Mouse (Mus musculus) G1E (cell line): Measurements from ENCODE around the gene Esf1. TPM values are rescaled to one million over a fixed set of nuclear protein-coding genes. Genes with fewer than 3 reads are reported as not detected.

ENCODE experiments used
- ATAC-seq: 2 replicates; pipeline ENCODE4 v1.8.0; 2016; ENCODE audit warnings: mild to moderate bottlenecking; ENCODE audit not compliant: insufficient number of reproducible peaks, poor library complexity, low FRiP score, severe bottlenecking; ENCODE audit errors: extremely low read depth
- DNase-seq: peaks from one replicate; pipeline ENCODE4 v3.0.0; 2012; ENCODE audit warnings: low spot score
- H3K27me3 ChIP-seq: 2 replicates; pipeline ENCODE4 v1.6.1; 2012; ENCODE audit warnings: mild to moderate bottlenecking, low read length, inconsistent platforms; ENCODE audit not compliant: insufficient read depth
- H3K36me3 ChIP-seq: replicated peaks from 2 replicates; pipeline ENCODE3; 2012; ENCODE audit warnings: mild to moderate bottlenecking, inconsistent platforms
- H3K4me1 ChIP-seq: 2 replicates; pipeline ENCODE4 v1.6.1; 2012; ENCODE audit warnings: low read depth, low read length, inconsistent platforms, mixed read lengths; ENCODE audit not compliant: insufficient read depth
- H3K4me3 ChIP-seq: 2 replicates; pipeline ENCODE4 v1.5.1; 2012; ENCODE audit warnings: low read depth, mild to moderate bottlenecking, inconsistent platforms, low read length, moderate library complexity, mixed read lengths
- H3K9me3 ChIP-seq: replicated peaks from 2 replicates; pipeline ENCODE4 v1.6.1; 2012; ENCODE audit warnings: inconsistent platforms
- CTCF ChIP-seq: IDR thresholded peaks from 2 replicates; pipeline ENCODE4 v1.5.1; 2012; ENCODE audit warnings: low read depth, low read length, inconsistent platforms, mixed read lengths
- GATA1 ChIP-seq: IDR thresholded peaks from 2 replicates; pipeline ENCODE4 v1.6.1; 2012; ENCODE audit warnings: borderline replicate concordance, low read length, inconsistent platforms, mixed read lengths
- GATA2 ChIP-seq: IDR thresholded peaks from 2 replicates; pipeline ENCODE4 v1.6.1; 2012; ENCODE audit warnings: low read depth, low read length, inconsistent platforms, borderline replicate concordance
- POLR2AphosphoS5 ChIP-seq: IDR thresholded peaks from 2 replicates; pipeline ENCODE4 v1.6.1; 2012; ENCODE audit warnings: low read depth, low read length, inconsistent platforms; ENCODE audit not compliant: insufficient replicate concordance
- TAL1 ChIP-seq: conservative IDR thresholded peaks from 2 replicates; pipeline ENCODE4 v1.6.1; 2012; ENCODE audit warnings: low read depth, low read length, inconsistent platforms, mixed read lengths
- polyA plus RNA-seq: library from polyadenylated mRNA; stranded (reverse); fragments of >175 nt; gene quantifications from 2 replicates; pipeline ENCODE4 v1.2.3, GENCODE M21; 2012
- total RNA-seq, 2 experiments: library from RNA; stranded (forward) in 1 of 2; stranded (reverse) in 1 of 2; fragments of 200-1000 nt in 1 of 2; fragments of >200 nt in 1 of 2; fragmentation: Nextera tagmentation in 1 of 2; gene quantifications; 2 replicates each; pipeline ENCODE4 v1.2.3; 2014 to 2017

The Esf1 gene
- total and polyA plus RNA-seq, 3 experiments = 3.6 to 75.6 (median 64.3) TPM

DNA sequence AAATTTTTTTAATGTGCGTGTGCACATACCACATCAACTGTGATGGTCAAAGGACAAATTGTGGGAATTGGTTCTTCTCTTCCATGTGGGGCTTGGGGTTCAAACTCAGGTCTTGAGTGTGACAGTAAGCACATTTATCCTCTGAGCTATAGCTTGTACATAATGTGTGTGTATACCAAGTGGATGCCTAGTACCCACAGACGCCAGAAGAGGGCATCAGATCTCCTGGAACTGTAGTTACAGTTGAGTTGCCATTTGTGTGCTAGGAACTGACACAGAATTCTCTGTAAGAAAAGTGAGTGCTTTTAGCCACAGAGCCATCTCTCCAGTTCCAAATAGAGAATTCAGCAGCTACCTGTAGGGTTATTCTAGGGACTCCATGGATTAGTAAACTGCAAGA lies 44.8 kb downstream of the Esf1 start:
- Histone ChIP-seq H3K36me3 (peaks cover 87% of the 10 kb centered on the region), H3K27me3 (no peaks in the 10 kb centered on the region), H3K4me1 (no peaks in the 10 kb centered on the region), H3K4me3 (no peak overlapping the region), H3K9me3 (no peaks in the 10 kb centered on the region)
- no peak for ATAC-seq
- TF ChIP-seq GATA2 (no peak), GATA1 (no peak), CTCF (no peak), TAL1 (no peak), POLR2AphosphoS5 (no peak)
- no peak for DNase-seq

DNA sequence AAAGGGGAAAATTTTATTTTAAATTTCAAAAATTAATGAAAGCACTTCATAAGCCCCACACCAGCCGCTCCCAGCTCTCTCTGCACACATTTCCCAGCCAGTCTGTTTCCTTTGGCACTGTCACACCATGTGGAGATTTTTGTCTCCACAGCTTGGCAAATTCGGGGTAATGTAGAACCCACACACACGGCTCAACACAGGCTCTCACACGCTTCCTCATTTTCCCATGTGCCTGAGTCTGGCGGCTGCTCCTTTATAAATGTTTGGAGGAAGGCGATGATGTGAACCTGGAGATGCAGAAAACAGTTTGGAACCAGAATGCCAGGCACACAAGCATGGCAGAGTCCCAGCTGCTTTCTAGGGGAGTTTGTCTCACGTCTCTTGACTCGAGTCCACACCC lies 56.5 kb downstream of the Esf1 start:
- no peak for ATAC-seq

DNA sequence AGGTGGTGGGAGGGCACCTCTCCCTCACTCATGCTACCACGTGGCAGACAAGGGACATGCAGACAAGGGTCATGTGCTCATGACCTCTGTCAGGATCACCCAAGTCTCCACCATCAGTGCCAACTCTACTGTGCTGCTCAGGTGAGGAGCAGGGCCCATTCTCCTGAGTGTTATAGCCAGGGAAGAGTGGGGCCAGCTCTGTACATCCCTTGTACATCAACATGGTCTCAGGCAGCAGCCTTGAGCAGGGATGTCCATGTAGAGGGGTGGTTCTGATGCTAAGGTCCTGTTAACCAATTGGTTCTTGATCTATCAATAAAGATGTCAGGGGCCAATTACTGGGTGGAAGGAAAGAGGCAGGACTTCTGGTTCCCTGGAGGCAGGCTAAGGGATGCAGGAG lies 61.4 kb downstream of the Esf1 start:
- no peak for TF ChIP-seq TAL1
- TF ChIP-seq GATA1 = no peak
- no peak for TF ChIP-seq GATA2
- TF ChIP-seq CTCF = no peak
- ATAC-seq (no peak), DNase-seq (no peak)
- peaks cover 3% of the 10 kb centered on the region for H3K27me3 ChIP-seq
- no peak overlapping the region for H3K4me3 ChIP-seq
- H3K36me3 ChIP-seq = no peaks in the 10 kb centered on the region
- H3K9me3 ChIP-seq = no peaks in the 10 kb centered on the region
- H3K4me1 ChIP-seq = peaks cover 19% of the 10 kb centered on the region

More for the DNA sequence above, 56.5 kb downstream of the Esf1 start:
- peaks cover 3% of the 10 kb centered on the region for H3K27me3 ChIP-seq
- H3K36me3 ChIP-seq = no peaks in the 10 kb centered on the region
- H3K9me3 ChIP-seq = no peaks in the 10 kb centered on the region
- no peak for TF ChIP-seq GATA2
- H3K4me1 ChIP-seq = peaks cover 7% of the 10 kb centered on the region; the same call in 1 of the 2 replicates
- no peak overlapping the region for H3K4me3 ChIP-seq
- no peak for DNase-seq

DNA sequence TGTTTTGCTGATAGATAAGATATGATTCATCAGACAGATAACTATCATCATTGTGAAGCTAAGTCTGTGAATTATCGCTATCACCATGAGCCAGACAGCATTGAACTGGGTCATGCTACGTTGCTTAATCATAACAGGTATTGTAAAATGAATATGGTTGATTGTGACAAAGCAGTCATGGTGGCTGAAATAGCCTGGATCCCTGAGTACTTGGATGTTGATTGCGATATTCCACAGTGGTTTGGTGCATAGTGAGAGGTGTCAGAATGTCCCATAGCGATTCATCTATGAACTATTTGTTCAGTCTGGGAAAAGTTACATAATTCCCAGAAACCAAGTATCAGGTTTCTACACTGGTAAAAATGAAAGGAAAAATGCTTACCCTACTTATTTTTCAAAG lies 62.7 kb downstream of the Esf1 start:
- no peak overlapping the region for H3K4me3 ChIP-seq
- no peak for TF ChIP-seq CTCF
- no peak for TF ChIP-seq GATA2
- no peak for TF ChIP-seq POLR2AphosphoS5
- no peak for TF ChIP-seq GATA1
- TF ChIP-seq TAL1 = no peak
- peak; percentile 52; the same call in 1 of the 2 replicates for ATAC-seq
- no peak for DNase-seq
- no peaks in the 10 kb centered on the region for H3K36me3 ChIP-seq
- H3K9me3 ChIP-seq = no peaks in the 10 kb centered on the region
- peaks cover 9% of the 10 kb centered on the region for H3K27me3 ChIP-seq
- peaks cover 19% of the 10 kb centered on the region for H3K4me1 ChIP-seq

DNA sequence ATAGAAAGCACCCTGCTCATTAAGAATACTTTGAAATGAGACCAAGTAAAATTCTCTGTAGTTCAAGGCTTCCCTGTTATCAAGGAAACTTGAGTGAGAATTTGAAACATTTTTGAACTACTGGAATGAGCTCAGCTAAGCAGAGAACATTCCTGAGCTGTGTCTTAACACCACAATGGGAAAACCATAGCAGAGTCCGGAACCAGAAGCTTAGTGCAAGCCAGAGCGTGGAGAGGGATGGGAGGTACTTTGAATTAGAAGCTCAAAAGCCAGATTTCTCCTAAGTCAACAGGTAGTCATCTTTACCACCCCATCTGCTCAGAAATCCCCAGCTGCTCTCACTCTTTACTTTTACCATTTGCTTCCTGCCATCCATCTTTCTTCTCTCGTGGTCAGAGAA lies 65.4 kb downstream of the Esf1 start:
- Histone ChIP-seq H3K27me3 (peaks cover 11% of the 10 kb centered on the region), H3K9me3 (no peaks in the 10 kb centered on the region), H3K36me3 (no peaks in the 10 kb centered on the region), H3K4me1 (peaks cover 19% of the 10 kb centered on the region), H3K4me3 (no peak overlapping the region)
- no peak for ATAC-seq
- no peak for DNase-seq
- TF ChIP-seq POLR2AphosphoS5 (no peak), GATA1 (no peak), CTCF (no peak), TAL1 (no peak), GATA2 (no peak)

DNA sequence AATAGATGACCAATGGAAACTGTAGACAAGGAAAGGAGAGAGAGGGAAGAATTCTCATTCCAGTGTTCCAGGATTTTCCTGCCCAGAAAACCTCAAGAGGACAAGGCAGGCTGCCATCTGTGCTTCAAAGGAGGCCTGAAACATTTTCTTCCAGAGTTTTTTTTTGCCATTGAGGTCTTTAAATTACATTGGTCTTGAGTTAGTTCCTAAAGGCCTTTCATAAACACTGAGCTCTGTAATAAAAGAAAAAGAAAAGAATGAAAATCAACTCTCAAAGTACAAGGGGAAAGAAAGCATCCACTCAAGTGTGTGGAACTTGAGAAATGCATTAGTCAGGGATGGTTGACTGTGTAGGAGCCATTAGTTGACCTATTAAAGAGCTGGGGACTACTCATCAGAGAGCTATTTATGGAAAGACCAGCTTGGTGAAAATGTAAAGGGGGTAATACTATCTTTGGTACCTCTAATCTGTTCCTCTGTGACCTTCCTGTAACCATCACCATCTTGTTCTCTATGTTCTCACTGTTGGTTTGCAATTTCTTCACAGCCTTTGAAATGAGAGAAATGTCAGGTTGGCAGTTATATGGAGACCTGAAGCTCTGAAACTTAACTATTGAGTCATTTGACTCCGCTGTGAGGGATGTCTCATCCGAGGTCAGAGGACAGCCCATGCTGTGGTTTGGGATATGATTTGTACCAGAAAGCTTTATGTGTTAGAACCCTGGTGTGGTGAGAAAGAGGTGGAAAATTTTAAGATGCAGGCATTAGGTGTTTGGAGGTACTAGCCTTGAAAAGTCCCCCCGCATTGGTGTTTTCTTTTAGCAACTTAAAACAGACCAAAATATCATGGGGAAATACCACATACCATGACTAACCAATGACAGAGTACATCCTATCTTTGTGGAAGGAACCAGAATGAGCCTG lies 69.6 kb downstream of the Esf1 start:
- Histone ChIP-seq H3K36me3 (no peaks in the 10 kb centered on the region), H3K4me1 (peaks cover 13% of the 10 kb centered on the region), H3K4me3 (no peak overlapping the region), H3K9me3 (peaks cover 3% of the 10 kb centered on the region; the same call in 1 of the 2 replicates), H3K27me3 (peaks cover 9% of the 10 kb centered on the region)
- DNase-seq (no peak), ATAC-seq (no peak)
- no peak for TF ChIP-seq TAL1
- TF ChIP-seq GATA2 = no peak
- no peak for TF ChIP-seq CTCF
- TF ChIP-seq POLR2AphosphoS5 = no peak
- no peak for TF ChIP-seq GATA1
